Mouse (Mus musculus) hindbrain, embryonic 16.5 days (tissue): ENCODE results near the gene Scn4a. TPM values are rescaled to one million over a fixed set of nuclear protein-coding genes. Genes with fewer than 3 reads are reported as not detected.

ENCODE experiments used
- ATAC-seq: fragments of 200-750 bp; cut with Nextera tagmentation; 2 replicates; pipeline ENCODE4 v1.8.0; 2017; ENCODE audit warnings: moderate TSS enrichment, moderate library complexity
- H3K27ac ChIP-seq: fragments of 300-500 bp; sonication (generic); 2 replicates; pipeline ENCODE4 v1.5.1; 2014; ENCODE audit warnings: low read depth, mild to moderate bottlenecking, control low read depth, low read length, moderate library complexity
- H3K27me3 ChIP-seq: fragments of 300-500 bp; sonication (generic); replicated peaks from 2 replicates; pipeline ENCODE4 v1.6.1; 2014; ENCODE audit warnings: low read length; ENCODE audit not compliant: control insufficient read depth, insufficient read depth
- H3K36me3 ChIP-seq: fragments of 300-500 bp; sonication (generic); 2 replicates; pipeline ENCODE4 v1.6.1; 2014; ENCODE audit warnings: mild to moderate bottlenecking, low read length, moderate library complexity, mixed read lengths; ENCODE audit not compliant: control insufficient read depth, insufficient read depth
- H3K4me1 ChIP-seq: fragments of 300-500 bp; sonication (generic); 2 replicates; pipeline ENCODE4 v1.6.1; 2014; ENCODE audit warnings: low read depth, low read length; ENCODE audit not compliant: control insufficient read depth, insufficient read depth
- H3K4me2 ChIP-seq: fragments of 300-500 bp; sonication (generic); 2 replicates; pipeline ENCODE4 v1.6.1; 2014; ENCODE audit warnings: mild to moderate bottlenecking, low read length, control low read depth, moderate library complexity
- H3K4me3 ChIP-seq: fragments of 300-500 bp; sonication (generic); 2 replicates; pipeline ENCODE4 v1.5.1; 2014; ENCODE audit warnings: mild to moderate bottlenecking, low read length, control low read depth, moderate library complexity
- H3K9ac ChIP-seq: fragments of 300-500 bp; sonication (generic); 2 replicates; pipeline ENCODE4 v1.6.1; 2014; ENCODE audit warnings: low read depth, mild to moderate bottlenecking, control low read depth, low read length, moderate library complexity
- H3K9me3 ChIP-seq: fragments of 300-500 bp; sonication (generic); 2 replicates; pipeline ENCODE4 v1.6.1; 2014; ENCODE audit warnings: mild to moderate bottlenecking, low read length, moderate library complexity; ENCODE audit not compliant: control insufficient read depth
- WGBS: fragments of 180-500 bp; shearing (Covaris S2); extraction: QIAGEN DNeasy Blood & Tissue Kit; methylation state at CpG from one replicate; pipeline ENCODE4 v1.1.7; 2014; 5-methylcytosine and 5-hydroxymethylcytosine counted together
- polyA plus RNA-seq: library from polyadenylated mRNA; unstranded; fragments of >200 nt; fragmentation: Nextera tagmentation; extraction: Ambion mirVana; gene quantifications from 2 replicates; pipeline ENCODE4 v1.2.1, GENCODE M21; 2015

The Scn4a gene
- polyA plus RNA-seq, 1 experiment from 2014 or later = not detected

GRCm38 (mm10) chr11:106290376-106290775 lies 62.7 kb downstream of the Scn4a start:
- no peaks in the 10 kb centered on the region for H3K4me1 ChIP-seq
- no peaks in the 10 kb centered on the region for H3K9me3 ChIP-seq
- WGBS = 90% methylated on average over 5 of the region's 5 CpGs
- no peak for ATAC-seq
- H3K27me3 ChIP-seq = no peaks in the 10 kb centered on the region
- H3K27ac ChIP-seq = no peak overlapping the region
- H3K9ac ChIP-seq = no peak overlapping the region
- no peaks in the 10 kb centered on the region for H3K36me3 ChIP-seq
- no peak overlapping the region for H3K4me2 ChIP-seq
- no peak overlapping the region for H3K4me3 ChIP-seq

GRCm38 (mm10) chr11:106289369-106289768 lies 63.7 kb downstream of the Scn4a start:
- Histone ChIP-seq H3K9ac (no peak overlapping the region), H3K4me1 (no peaks in the 10 kb centered on the region), H3K9me3 (no peaks in the 10 kb centered on the region), H3K4me2 (no peak overlapping the region), H3K27me3 (no peaks in the 10 kb centered on the region), H3K4me3 (no peak overlapping the region), H3K27ac (no peak overlapping the region), H3K36me3 (no peaks in the 10 kb centered on the region)
- no peak for ATAC-seq
- 50% methylated on average over 8 of the region's 8 CpGs for WGBS

GRCm38 (mm10) chr11:106286987-106287386 lies 66.1 kb downstream of the Scn4a start:
- Histone ChIP-seq H3K27me3 (no peaks in the 10 kb centered on the region), H3K9me3 (no peaks in the 10 kb centered on the region), H3K27ac (no peak overlapping the region), H3K36me3 (no peaks in the 10 kb centered on the region), H3K4me2 (no peak overlapping the region), H3K4me1 (no peaks in the 10 kb centered on the region), H3K9ac (no peak overlapping the region), H3K4me3 (no peak overlapping the region)
- 56% methylated on average over 11 of the region's 11 CpGs for WGBS
- ATAC-seq = no peak

GRCm38 (mm10) chr11:106286206-106286605 lies 66.9 kb downstream of the Scn4a start:
- H3K9ac ChIP-seq = no peak overlapping the region
- no peak for ATAC-seq
- H3K4me3 ChIP-seq = no peak overlapping the region
- no peak overlapping the region for H3K27ac ChIP-seq
- no peaks in the 10 kb centered on the region for H3K4me1 ChIP-seq
- no peaks in the 10 kb centered on the region for H3K36me3 ChIP-seq
- H3K9me3 ChIP-seq = no peaks in the 10 kb centered on the region
- H3K27me3 ChIP-seq = no peaks in the 10 kb centered on the region
- H3K4me2 ChIP-seq = no peak overlapping the region
- 78% methylated on average over 7 of the region's 7 CpGs for WGBS

- Histone ChIP-seq H3K9me3 (no peaks in the 10 kb centered on the region), H3K9ac (no peak overlapping the region), H3K27me3 (no peaks in the 10 kb centered on the region), H3K36me3 (no peaks in the 10 kb centered on the region), H3K27ac (no peak overlapping the region), H3K4me2 (no peak overlapping the region), H3K4me1 (no peaks in the 10 kb centered on the region), H3K4me3 (no peak overlapping the region)
- 61% methylated on average over 8 of the region's 8 CpGs for WGBS
- ATAC-seq = no peak
Measured at GRCm38 (mm10) chr11:106284126-106284525, 69.0 kb downstream of the Scn4a start.

- Histone ChIP-seq H3K9me3 (no peaks in the 10 kb centered on the region), H3K4me2 (no peak overlapping the region), H3K9ac (no peak overlapping the region), H3K27ac (no peak overlapping the region), H3K4me3 (no peak overlapping the region), H3K27me3 (no peaks in the 10 kb centered on the region), H3K4me1 (no peaks in the 10 kb centered on the region), H3K36me3 (no peaks in the 10 kb centered on the region)
- WGBS = 84% methylated on average over 4 of the region's 4 CpGs
- no peak for ATAC-seq
Measured at GRCm38 (mm10) chr11:106283371-106283770, 69.7 kb downstream of the Scn4a start.

- no peaks in the 10 kb centered on the region for H3K9me3 ChIP-seq
- no peak overlapping the region for H3K27ac ChIP-seq
- H3K36me3 ChIP-seq = no peaks in the 10 kb centered on the region
- no peak overlapping the region for H3K4me3 ChIP-seq
- H3K4me2 ChIP-seq = no peak overlapping the region
- H3K9ac ChIP-seq = no peak overlapping the region
- no peaks in the 10 kb centered on the region for H3K27me3 ChIP-seq
- H3K4me1 ChIP-seq = no peaks in the 10 kb centered on the region
- ATAC-seq = no peak
- WGBS = 88% methylated on average over 6 of the region's 6 CpGs
Measured at GRCm38 (mm10) chr11:106282452-106282851, 70.6 kb downstream of the Scn4a start.

GRCm38 (mm10) chr11:106276454-106276853 lies 76.6 kb downstream of the Scn4a start, which contains the start of gene Tcam1:
Gene Tcam1 (plus strand): TSS chr11:106276672.
- Histone ChIP-seq H3K27ac (no peak within 1 kb of the TSS), H3K4me2 (peak within 1 kb of the TSS; percentile 68), H3K4me3 (peak within 1 kb of the TSS; percentile 25), H3K9ac (peak within 1 kb of the TSS; percentile 25; the same call in 1 of the 2 replicates), H3K9me3 (no peaks in the 10 kb centered on the region), H3K36me3 (no peaks in the 10 kb centered on the region), H3K4me1 (peaks cover 8% of the 10 kb centered on the region), H3K27me3 (no peaks in the 10 kb centered on the region)
- WGBS = 7% methylated on average over 25 of the region's 25 CpGs
- peak; percentile 69 for ATAC-seq

- H3K27me3 ChIP-seq = no peaks in the 10 kb centered on the region
- H3K36me3 ChIP-seq = no peaks in the 10 kb centered on the region
- no peak overlapping the region for H3K9ac ChIP-seq
- 84% methylated on average over 7 of the region's 7 CpGs for WGBS
- H3K4me3 ChIP-seq = no peak overlapping the region
- H3K4me1 ChIP-seq = peaks cover 13% of the 10 kb centered on the region
- ATAC-seq = no peak
- no peaks in the 10 kb centered on the region for H3K9me3 ChIP-seq
- no peak overlapping the region for H3K4me2 ChIP-seq
- H3K27ac ChIP-seq = no peak overlapping the region
Measured at GRCm38 (mm10) chr11:106274971-106275411, 78.1 kb downstream of the Scn4a start.

- Histone ChIP-seq H3K27ac (no peak overlapping the region), H3K4me2 (no peak overlapping the region)
Measured at GRCm38 (mm10) chr11:106274374-106274773, 78.7 kb downstream of the Scn4a start.

More at GRCm38 (mm10) chr11:106274374-106274773, 78.7 kb downstream of the Scn4a start:
- Histone ChIP-seq H3K9ac (no peak overlapping the region), H3K27me3 (no peaks in the 10 kb centered on the region), H3K36me3 (no peaks in the 10 kb centered on the region), H3K4me1 (peaks cover 13% of the 10 kb centered on the region), H3K4me3 (no peak overlapping the region), H3K9me3 (no peaks in the 10 kb centered on the region)
- no peak for ATAC-seq
- WGBS = 86% methylated on average over 1 of the region's 1 CpGs
